Mouse (Mus musculus): ENCODE results near the gene Smurf2. TPM values are rescaled to one million over a fixed set of nuclear protein-coding genes. Genes with fewer than 3 reads are reported as not detected.

The Smurf2 gene
- total RNA-seq (2014; rRNA removed) = 33.9 and 41.3 TPM in 2 replicates
- polyA plus RNA-seq (2015; fragmentation: Nextera tagmentation; extraction: Ambion mirVana) = 7.8 TPM in 2 replicates

- H3K9ac ChIP-seq (replicated peaks; ENCODE audit: low read length, poor library complexity, severe bottlenecking) = peak within 1 kb of the TSS; percentile 87
- peak; percentile 90 for DNase-seq (ENCODE audit: low spot score)
- no peak for TF ChIP-seq CTCF (IDR thresholded peaks at IDR 0.05)
- H3K36me3 ChIP-seq (ENCODE audit: insufficient read depth, low read length) = no peaks in the 10 kb centered on the region
- WGBS = 5% methylated on average over 39 of the region's 72 CpGs
- H3K9me3 ChIP-seq (ENCODE audit: low read length) = no peaks in the 10 kb centered on the region
- peak within 1 kb of the TSS; percentile 64 for H3K4me3 ChIP-seq (ENCODE audit: low read depth, low read length)
- peak within 1 kb of the TSS; percentile 79 for H3K27ac ChIP-seq (ENCODE audit: low read depth, low read length)
- H3K27me3 ChIP-seq (ENCODE audit: insufficient read depth, low read length) = no peaks in the 10 kb centered on the region
- H3K4me1 ChIP-seq (ENCODE audit: insufficient read depth, low read length) = peaks cover 4% of the 10 kb centered on the region; the same call in 1 of the 2 replicates
- H3K4me2 ChIP-seq (ENCODE audit: low read depth, low read length, poor library complexity, severe bottlenecking) = peak within 1 kb of the TSS; percentile 85
- peak; percentile 94 for ATAC-seq (ENCODE audit: low FRiP score)
These were observed at the start of gene Smurf2 for GRCm38 (mm10) chr11:106920551-106921379. TSS of gene Smurf2 (minus strand) at chr11:106920715.

- Histone ChIP-seq H3K9me3 (ENCODE audit: low read length) (no peaks in the 10 kb centered on the region), H3K36me3 (ENCODE audit: insufficient read depth, low read length) (no peaks in the 10 kb centered on the region), H3K4me2 (ENCODE audit: low read depth, low read length, poor library complexity, severe bottlenecking) (no peak overlapping the region), H3K4me3 (ENCODE audit: low read depth, low read length) (no peak overlapping the region), H3K4me1 (ENCODE audit: insufficient read depth, low read length) (no peaks in the 10 kb centered on the region), H3K27ac (ENCODE audit: low read depth, low read length) (no peak overlapping the region), H3K27me3 (ENCODE audit: insufficient read depth, low read length) (no peaks in the 10 kb centered on the region), H3K9ac (replicated peaks; ENCODE audit: low read length, poor library complexity, severe bottlenecking) (no peak overlapping the region)
- WGBS = 97% methylated on average over 8 of the region's 8 CpGs
- no peak for TF ChIP-seq CTCF (IDR thresholded peaks at IDR 0.05)
- no peak for ATAC-seq (ENCODE audit: low FRiP score)
- DNase-seq (ENCODE audit: low spot score) = no peak
These were observed 49.3 kb upstream of the Smurf2 start for GRCm38 (mm10) chr11:106969798-106970197.

- Histone ChIP-seq H3K9me3 (ENCODE audit: low read length) (no peaks in the 10 kb centered on the region), H3K4me2 (ENCODE audit: low read depth, low read length, poor library complexity, severe bottlenecking) (no peak overlapping the region), H3K9ac (replicated peaks; ENCODE audit: low read length, poor library complexity, severe bottlenecking) (no peak overlapping the region), H3K27ac (ENCODE audit: low read depth, low read length) (no peak overlapping the region), H3K4me3 (ENCODE audit: low read depth, low read length) (no peak overlapping the region), H3K36me3 (ENCODE audit: insufficient read depth, low read length) (no peaks in the 10 kb centered on the region), H3K27me3 (ENCODE audit: insufficient read depth, low read length) (no peaks in the 10 kb centered on the region), H3K4me1 (ENCODE audit: insufficient read depth, low read length) (no peaks in the 10 kb centered on the region)
- no peak for TF ChIP-seq CTCF (IDR thresholded peaks at IDR 0.05)
- DNase-seq (ENCODE audit: low spot score) = no peak
- ATAC-seq (ENCODE audit: low FRiP score) = no peak
- WGBS = 84% methylated on average over 10 of the region's 10 CpGs
These were observed 47.1 kb upstream of the Smurf2 start for GRCm38 (mm10) chr11:106967630-106968029.

DNA sequence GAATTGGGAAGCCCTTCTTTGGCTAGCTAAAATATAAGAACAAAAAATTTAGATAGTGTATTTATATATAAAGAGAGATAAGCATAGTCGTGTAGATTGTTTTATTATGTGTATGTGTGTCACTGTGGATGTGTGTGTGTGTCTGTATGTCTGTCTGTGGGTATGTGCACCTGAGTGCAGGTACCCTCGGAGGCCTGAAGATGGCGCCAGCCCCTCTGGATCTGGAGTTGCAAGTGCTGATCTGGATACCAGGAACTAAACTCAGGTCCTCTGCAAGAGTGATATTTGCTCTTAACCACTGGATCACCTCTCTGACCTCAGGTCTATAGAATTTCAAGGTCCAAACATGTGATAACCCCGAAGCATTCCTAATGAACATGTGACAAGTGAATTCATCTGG, 45.4 kb upstream of the Smurf2 start:
- DNase-seq (ENCODE audit: low spot score) (no peak), ATAC-seq (ENCODE audit: low FRiP score) (no peak)
- Histone ChIP-seq H3K36me3 (ENCODE audit: insufficient read depth, low read length) (no peaks in the 10 kb centered on the region), H3K4me3 (ENCODE audit: low read depth, low read length) (no peak overlapping the region), H3K9ac (replicated peaks; ENCODE audit: low read length, poor library complexity, severe bottlenecking) (no peak overlapping the region), H3K4me1 (ENCODE audit: insufficient read depth, low read length) (no peaks in the 10 kb centered on the region), H3K27me3 (ENCODE audit: insufficient read depth, low read length) (no peaks in the 10 kb centered on the region), H3K4me2 (ENCODE audit: low read depth, low read length, poor library complexity, severe bottlenecking) (no peak overlapping the region), H3K27ac (ENCODE audit: low read depth, low read length) (no peak overlapping the region), H3K9me3 (ENCODE audit: low read length) (no peaks in the 10 kb centered on the region)
- no peak for TF ChIP-seq CTCF (IDR thresholded peaks at IDR 0.05)
- 90% methylated on average over 4 of the region's 4 CpGs for WGBS

GRCm38 (mm10) chr11:106962310-106962709, 41.8 kb upstream of the Smurf2 start:
- ATAC-seq (ENCODE audit: low FRiP score) (no peak), DNase-seq (ENCODE audit: low spot score) (no peak)
- Histone ChIP-seq H3K4me3 (ENCODE audit: low read depth, low read length) (no peak overlapping the region), H3K9me3 (ENCODE audit: low read length) (no peaks in the 10 kb centered on the region), H3K27ac (ENCODE audit: low read depth, low read length) (no peak overlapping the region), H3K36me3 (ENCODE audit: insufficient read depth, low read length) (no peaks in the 10 kb centered on the region), H3K27me3 (ENCODE audit: insufficient read depth, low read length) (no peaks in the 10 kb centered on the region), H3K9ac (replicated peaks; ENCODE audit: low read length, poor library complexity, severe bottlenecking) (no peak overlapping the region), H3K4me2 (ENCODE audit: low read depth, low read length, poor library complexity, severe bottlenecking) (no peak overlapping the region), H3K4me1 (ENCODE audit: insufficient read depth, low read length) (no peaks in the 10 kb centered on the region)
- WGBS = 83% methylated on average over 9 of the region's 9 CpGs
- no peak for TF ChIP-seq CTCF (IDR thresholded peaks at IDR 0.05)

- Histone ChIP-seq H3K27ac (ENCODE audit: low read depth, low read length) (no peak overlapping the region), H3K4me3 (ENCODE audit: low read depth, low read length) (no peak overlapping the region), H3K9me3 (ENCODE audit: low read length) (no peaks in the 10 kb centered on the region), H3K27me3 (ENCODE audit: insufficient read depth, low read length) (no peaks in the 10 kb centered on the region), H3K9ac (replicated peaks; ENCODE audit: low read length, poor library complexity, severe bottlenecking) (no peak overlapping the region), H3K4me1 (ENCODE audit: insufficient read depth, low read length) (no peaks in the 10 kb centered on the region), H3K4me2 (ENCODE audit: low read depth, low read length, poor library complexity, severe bottlenecking) (no peak overlapping the region), H3K36me3 (ENCODE audit: insufficient read depth, low read length) (no peaks in the 10 kb centered on the region)
- WGBS = 76% methylated on average over 13 of the region's 13 CpGs
- ATAC-seq (ENCODE audit: low FRiP score) = no peak
- no peak for DNase-seq (ENCODE audit: low spot score)
- no peak for TF ChIP-seq CTCF (IDR thresholded peaks at IDR 0.05)
These were observed 41.1 kb upstream of the Smurf2 start for GRCm38 (mm10) chr11:106961471-106962081.

Measured in midbrain, postnatal 0 days (tissue).